Mouse (Mus musculus): ENCODE results near the gene Myl6.
"Not testable (repeated sequence)": the region's sequence is repeated elsewhere in the genome, so short reads cannot be mapped to it uniquely, and the experiment has no call there.

Myl6 gene

DNA sequence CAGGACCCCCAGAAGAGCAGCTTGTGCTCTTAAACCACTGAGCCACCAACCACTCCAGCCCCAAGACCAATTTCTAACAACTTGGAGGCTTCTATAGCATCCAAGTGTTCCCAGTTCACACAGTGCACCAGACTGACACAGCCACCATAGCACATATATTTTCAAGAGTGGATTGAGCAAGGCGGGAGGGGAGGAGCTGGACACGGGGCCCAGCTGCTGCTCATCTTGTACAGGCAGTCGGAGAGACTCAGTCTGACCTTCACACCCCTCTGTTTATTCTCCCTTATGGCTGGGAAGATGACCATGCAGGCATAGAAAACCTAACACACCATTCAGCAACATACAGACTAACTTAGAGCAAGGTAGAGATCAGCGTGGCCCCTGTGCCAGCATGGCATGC is 15.9 kb upstream of the Myl6 start:
- no peak for DNase-seq (ENCODE audit: low spot score)

DNA sequence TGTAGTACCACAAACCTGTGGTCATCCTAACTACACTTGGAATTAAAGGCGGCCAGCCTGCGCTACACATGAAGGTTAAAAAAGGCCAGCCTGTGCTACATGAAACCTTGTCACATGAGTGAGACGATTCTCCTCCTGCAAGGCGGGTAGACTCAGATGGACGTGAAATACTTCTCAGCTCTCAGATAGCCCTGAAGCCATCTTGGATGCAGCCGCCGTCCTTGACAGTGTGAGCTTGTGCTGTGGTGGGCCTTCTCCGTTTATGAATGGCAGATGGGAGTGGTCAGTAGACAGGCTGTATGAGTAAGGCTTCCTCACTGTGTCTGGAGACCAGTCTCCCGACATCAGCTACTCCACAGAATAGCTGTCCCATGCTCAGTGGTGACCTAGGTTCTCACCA is 15.3 kb upstream of the Myl6 start:
- no peak for DNase-seq (ENCODE audit: low spot score)

DNA sequence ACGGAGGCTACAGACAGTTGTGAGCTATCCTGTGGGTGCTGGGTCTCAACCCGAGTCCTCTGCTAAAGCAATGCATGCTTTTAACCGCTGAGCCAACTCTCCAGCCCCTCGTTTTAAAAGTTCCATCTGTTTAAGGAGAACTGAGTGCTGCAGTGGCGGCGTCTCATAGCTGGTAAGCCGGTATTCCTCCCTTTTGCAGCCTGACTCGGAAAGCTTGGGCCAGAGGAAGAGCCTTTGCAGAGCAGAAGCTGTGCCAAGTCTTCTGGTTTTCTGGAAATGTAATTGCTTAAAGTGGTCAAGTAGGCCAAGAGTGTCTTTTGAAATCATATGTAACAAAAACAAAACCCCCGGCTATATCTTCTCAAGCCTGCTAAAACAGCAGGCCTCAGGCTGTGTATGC is 14.3 kb upstream of the Myl6 start:
- no peak for DNase-seq (ENCODE audit: low spot score)

DNA sequence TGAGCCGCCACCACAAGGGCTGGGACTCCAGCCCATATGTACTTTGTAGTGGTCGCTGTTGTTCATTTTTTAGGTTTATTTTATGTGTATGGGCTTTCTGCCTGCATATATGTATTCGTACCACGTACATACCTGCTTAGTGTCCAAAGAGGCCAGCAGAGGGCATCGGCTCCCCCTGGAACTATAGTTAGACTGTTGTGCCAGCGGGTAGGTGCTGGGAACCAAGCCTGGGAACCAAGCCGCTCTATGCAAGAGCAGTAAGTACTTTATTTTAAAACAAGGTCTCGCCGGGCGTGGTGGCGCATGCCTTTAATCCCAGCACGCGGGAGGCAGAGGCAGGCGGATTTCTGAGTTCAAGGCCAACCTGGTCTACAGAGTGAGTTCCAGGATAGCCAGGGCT is 12.0 kb upstream of the Myl6 start:
- DNase-seq (ENCODE audit: low spot score) = no peak

DNA sequence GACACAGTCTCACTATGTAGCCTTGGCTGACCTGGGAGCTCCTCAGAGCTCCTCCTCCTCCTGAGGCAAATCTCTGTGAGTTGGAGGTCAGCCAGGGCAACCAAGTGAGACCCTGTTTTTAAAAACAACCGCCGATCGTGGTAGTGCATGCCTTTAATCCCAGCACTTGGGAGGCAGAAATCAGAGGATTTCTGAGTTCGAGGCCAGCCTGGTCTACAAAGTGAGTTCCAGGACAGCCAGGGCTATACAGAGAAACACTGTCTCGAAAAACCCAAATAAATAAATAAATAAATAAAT is 11.4 kb upstream of the Myl6 start:
- DNase-seq (ENCODE audit: low spot score) = peak; percentile 54

DNA sequence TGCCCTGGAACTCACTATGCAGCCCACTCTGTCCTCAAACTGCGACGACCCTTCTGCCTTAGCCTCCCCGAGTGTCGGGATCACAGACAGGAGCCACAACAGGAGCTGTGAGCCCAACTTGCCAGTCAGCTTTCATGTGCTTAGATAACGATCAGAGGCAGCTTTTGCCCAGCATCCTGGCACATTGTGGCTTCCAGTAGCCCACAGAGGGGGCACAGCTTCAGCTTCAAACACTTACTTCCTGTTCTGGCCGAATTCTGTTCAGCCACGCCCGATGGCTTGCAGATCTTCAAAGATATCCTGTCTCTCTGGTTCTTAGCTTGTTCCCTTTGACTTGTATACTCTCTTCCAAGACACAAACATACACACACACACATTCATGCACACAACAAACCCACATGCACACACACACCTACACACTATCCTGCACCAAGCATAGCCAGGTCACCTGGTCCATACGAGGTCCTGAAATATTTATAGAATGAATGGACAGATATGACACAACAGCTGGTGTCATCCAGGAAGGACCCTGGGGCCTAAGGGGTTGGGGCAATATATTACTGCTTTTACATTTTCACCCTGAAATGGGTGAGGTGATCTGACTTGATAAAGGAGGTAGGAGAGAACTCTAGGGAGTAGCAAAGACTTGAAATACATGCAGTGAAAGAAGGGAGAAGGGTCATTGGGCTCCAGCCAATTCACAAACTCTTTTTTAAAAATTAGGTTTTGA is 10.9 kb upstream of the Myl6 start:
- no peak for DNase-seq (ENCODE audit: low spot score)

DNA sequence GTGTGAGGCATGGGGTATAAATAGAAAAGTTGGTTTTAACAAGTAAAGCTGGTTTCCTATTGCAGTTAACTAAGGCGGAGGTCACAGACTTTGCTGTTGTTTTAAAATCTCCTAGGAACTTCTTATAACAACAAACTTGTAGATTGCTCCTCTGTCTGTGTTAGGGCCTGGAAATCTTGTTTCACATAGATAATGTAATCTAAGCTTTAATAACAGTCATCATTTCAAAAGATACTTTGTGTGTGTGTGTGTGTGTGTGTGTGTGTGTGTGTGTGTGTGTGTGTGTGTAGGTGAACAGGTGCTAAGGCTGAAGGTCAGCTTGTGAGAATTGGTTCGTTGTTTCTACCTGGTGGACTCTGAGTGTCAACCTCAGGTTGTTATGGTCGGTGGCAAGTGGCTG is 10.1 kb upstream of the Myl6 start:
- DNase-seq (ENCODE audit: low spot score) = no peak

- no peak for DNase-seq (ENCODE audit: low spot score)
Measured at GRCm38 (mm10) chr10:128503532-128503931, 9.6 kb upstream of the Myl6 start.

DNA sequence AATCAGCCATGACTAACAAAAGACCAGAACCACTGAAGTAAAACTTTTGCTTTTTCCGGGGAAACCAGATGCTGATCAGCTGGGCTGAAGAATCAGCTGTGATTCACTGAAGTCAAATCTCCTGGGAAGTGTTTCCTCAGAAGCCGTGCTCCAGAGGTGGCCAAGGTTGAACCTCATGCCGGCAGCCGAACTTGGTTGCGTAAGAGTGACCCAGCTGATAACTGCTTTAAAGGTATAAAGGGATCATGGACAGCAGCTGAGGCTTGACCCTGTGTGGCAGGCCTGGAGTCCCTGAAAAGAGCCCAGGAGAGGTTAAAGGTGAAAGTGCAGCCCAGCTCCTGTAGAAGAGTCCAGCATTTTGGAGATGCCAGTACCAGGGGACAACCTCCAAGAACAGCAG is 8.4 kb upstream of the Myl6 start:
- no peak for DNase-seq (ENCODE audit: low spot score)

- DNase-seq (ENCODE audit: low spot score) = no peak
Measured at GRCm38 (mm10) chr10:128499116-128499671, 5.2 kb upstream of the Myl6 start.

GRCm38 (mm10) chr10:128498590-128498989 is 4.6 kb upstream of the Myl6 start, which contains the start of gene Myl6b:
TSS of gene Myl6b (minus strand) at chr10:128498685.
- DNase-seq (ENCODE audit: low spot score) = peak; percentile 96

GRCm38 (mm10) chr10:128497134-128497737 is 3.3 kb upstream of the Myl6 start:
- DNase-seq (ENCODE audit: low spot score) = no peak

DNA sequence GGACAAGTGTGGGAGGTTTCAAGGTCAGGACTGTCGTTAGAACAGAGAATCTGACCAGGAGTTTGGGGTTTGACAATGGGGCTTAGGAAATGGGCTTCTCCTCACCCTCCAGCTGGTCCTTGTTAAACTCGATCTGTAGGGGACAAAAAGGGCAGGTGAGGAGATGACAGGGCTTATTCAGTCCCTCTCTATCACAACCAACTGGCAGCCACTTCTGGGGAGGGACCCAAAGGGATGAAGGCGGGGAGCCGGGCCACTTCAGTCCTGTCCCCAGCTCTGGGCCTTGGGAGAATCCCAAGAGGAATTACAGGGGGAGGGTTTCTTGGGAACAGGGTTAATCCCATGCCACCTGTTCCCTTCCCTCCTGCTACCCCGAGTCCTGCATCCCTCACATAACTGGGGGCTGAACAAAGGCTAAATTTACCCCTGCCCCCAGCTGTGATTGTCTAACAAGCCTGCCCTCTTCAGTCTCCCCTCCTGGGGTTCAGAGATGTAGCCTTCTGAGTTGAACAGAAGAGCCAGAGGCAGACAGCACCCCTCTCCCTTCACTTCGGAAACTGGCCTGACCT is 2.6 kb upstream of the Myl6 start:
- no peak for DNase-seq (ENCODE audit: low spot score)

- no peak for DNase-seq (ENCODE audit: low spot score)
Measured at GRCm38 (mm10) chr10:128495903-128496302, 2.0 kb upstream of the Myl6 start.

GRCm38 (mm10) chr10:128495270-128495669 is 1.3 kb upstream of the Myl6 start:
- DNase-seq (ENCODE audit: low spot score) = no peak

DNA sequence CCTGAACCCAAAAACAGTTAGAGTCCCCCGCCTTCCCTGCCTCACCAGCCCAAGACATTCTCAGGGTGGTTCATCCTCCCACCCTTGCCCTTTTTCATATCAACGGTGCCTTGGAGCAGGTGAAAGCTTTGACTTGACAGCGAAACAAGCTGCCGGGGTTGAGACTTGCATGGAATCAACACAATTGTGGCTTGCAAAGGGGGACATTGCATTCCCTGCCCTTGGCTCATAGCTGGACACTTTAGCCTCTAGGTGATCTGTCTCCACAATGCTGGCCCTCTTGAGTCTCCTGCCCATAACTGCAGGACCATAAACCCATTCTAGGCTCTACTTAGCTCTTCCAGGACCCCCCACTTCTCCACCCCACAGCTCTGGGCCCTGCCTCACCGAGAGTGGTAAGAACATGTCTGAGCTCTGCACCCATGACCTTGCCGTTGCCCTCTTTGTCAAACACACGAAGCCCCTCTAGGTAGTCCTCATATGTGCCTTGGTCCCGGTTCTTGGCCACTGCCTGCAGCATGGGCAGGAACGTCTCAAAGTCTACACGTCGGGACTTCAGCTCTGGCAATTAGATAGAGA is 811 bp upstream of the Myl6 start:
- no peak for DNase-seq (ENCODE audit: low spot score)

GRCm38 (mm10) chr10:128493319-128493694 is 638 bp downstream of the Myl6 start:
- no peak for DNase-seq (ENCODE audit: low spot score)

GRCm38 (mm10) chr10:128492633-128493311 is 1.2 kb downstream of the Myl6 start:
- peak; percentile 70 for DNase-seq (ENCODE audit: low spot score)

- not testable (repeated sequence) for DNase-seq (ENCODE audit: low spot score)
Measured at GRCm38 (mm10) chr10:128492051-128492450, 1.9 kb downstream of the Myl6 start.

DNA sequence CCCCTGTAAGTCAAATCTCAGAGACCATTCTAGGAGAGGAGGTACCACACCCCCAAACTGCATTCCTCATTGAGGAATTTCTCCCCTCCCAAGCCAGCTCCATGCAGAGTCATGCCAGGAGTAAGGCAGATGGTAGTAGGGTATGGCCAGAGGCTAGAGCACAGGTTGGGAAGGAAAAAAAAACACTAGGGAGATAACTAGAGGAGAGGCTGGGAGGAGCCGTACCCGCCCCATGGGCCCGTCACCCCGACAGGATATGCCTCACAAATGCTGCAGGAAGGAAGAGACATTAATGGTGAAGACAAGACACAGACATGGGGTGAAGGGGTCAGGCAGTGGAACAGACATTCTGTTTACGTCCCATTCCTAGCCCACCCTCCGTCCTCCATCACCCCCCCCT is 2.5 kb downstream of the Myl6 start:
- no peak for DNase-seq (ENCODE audit: low spot score)

DNA sequence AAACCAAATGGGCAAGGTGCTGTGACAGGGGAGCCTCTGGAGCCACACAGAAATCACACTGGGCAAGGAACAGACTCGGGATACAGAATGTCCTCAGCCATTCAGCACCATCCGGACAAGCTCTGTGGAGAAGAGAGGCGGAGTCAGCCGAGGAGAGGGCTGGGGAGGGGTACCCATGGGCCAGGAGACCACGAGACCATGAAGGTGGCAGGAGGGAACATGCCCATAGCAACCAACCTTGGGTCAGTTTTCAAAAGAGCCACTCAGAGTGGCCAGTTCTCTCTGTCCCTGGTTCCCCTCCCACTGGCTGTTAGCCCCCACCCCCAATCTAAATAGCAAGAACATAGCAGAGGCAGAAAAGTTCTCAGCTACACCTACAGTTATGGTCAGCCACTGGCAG is 3.0 kb downstream of the Myl6 start:
- no peak for DNase-seq (ENCODE audit: low spot score)

GRCm38 (mm10) chr10:128490232-128490631 is 3.7 kb downstream of the Myl6 start:
- DNase-seq (ENCODE audit: low spot score) = no peak

DNA sequence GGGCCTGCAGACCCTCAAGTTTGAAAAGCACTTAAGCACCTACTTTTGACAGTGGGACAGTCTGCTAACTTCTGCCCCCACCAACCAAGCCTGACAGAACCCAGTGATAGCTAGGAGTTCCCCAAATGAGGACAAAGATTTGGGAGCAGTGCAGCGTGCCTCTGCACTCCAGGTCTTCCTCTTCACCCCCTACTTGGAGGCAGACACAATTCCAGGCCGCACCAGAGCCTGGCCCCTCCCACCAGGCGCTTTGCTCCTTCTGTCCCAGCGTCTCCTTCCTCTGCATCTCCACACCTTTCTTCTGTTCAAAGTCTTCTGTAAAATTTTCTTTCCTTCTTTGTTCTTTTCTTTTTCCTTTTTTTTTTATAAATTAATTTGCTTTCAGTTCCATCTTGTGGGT is 4.2 kb downstream of the Myl6 start:
- DNase-seq (ENCODE audit: low spot score) = no peak
